Mouse (Mus musculus) heart, embryonic 16.5 days (tissue): ENCODE results near the gene Usp19. TPM values are rescaled to one million over a fixed set of nuclear protein-coding genes. Genes with fewer than 3 reads are reported as not detected.

ENCODE experiments used
- ATAC-seq: fragments of 200-750 bp; cut with Nextera tagmentation; replicated peaks from 2 replicates; pipeline ENCODE4 v1.8.0; 2017; ENCODE audit warnings: moderate number of reproducible peaks; ENCODE audit not compliant: insufficient read depth, low FRiP score; ENCODE audit errors: extremely low read depth
- H3K27ac ChIP-seq: fragments of 300-500 bp; sonication (generic); 2 replicates; pipeline ENCODE4 v1.5.1; 2014; ENCODE audit warnings: mild to moderate bottlenecking, low read length, control low read depth, moderate library complexity
- H3K27me3 ChIP-seq: fragments of 300-500 bp; sonication (generic); 2 replicates; pipeline ENCODE4 v1.6.1; 2014; ENCODE audit warnings: low read length, mixed read lengths; ENCODE audit not compliant: control insufficient read depth, insufficient read depth
- H3K36me3 ChIP-seq: fragments of 300-500 bp; sonication (generic); 2 replicates; pipeline ENCODE4 v1.6.1; 2014; ENCODE audit not compliant: control insufficient read depth, insufficient read depth
- H3K4me1 ChIP-seq: fragments of 300-500 bp; sonication (generic); 2 replicates; pipeline ENCODE4 v1.6.1; 2014; ENCODE audit warnings: low read length, mixed read lengths; ENCODE audit not compliant: control insufficient read depth, insufficient read depth
- H3K4me2 ChIP-seq: fragments of 300-500 bp; sonication (generic); 2 replicates; pipeline ENCODE4 v1.6.1; 2014; ENCODE audit warnings: low read depth, mild to moderate bottlenecking, control low read depth, low read length
- H3K4me3 ChIP-seq: fragments of 300-500 bp; sonication (generic); 2 replicates; pipeline ENCODE4 v1.5.1; 2014; ENCODE audit warnings: mild to moderate bottlenecking, control low read depth, low read length
- H3K9ac ChIP-seq: fragments of 300-500 bp; sonication (generic); 2 replicates; pipeline ENCODE4 v1.6.1; 2014; ENCODE audit warnings: low read length, control low read depth
- H3K9me3 ChIP-seq: fragments of 300-500 bp; sonication (generic); replicated peaks from 2 replicates; pipeline ENCODE4 v1.6.1; 2016; ENCODE audit warnings: low read length; ENCODE audit not compliant: control insufficient read depth
- WGBS: fragments of 180-500 bp; shearing (Covaris S2); extraction: QIAGEN DNeasy Blood & Tissue Kit; methylation state at CpG from one replicate; pipeline ENCODE4 v1.1.7; 2014; 5-methylcytosine and 5-hydroxymethylcytosine counted together
- polyA plus RNA-seq: library from polyadenylated mRNA; unstranded; fragments of >200 nt; fragmentation: Nextera tagmentation; extraction: Ambion mirVana; gene quantifications from 2 replicates; pipeline ENCODE4 v1.2.1, GENCODE M21; 2015

Usp19 gene
- polyA plus RNA-seq, 1 experiment from 2014 or later = 60.1 TPM

- H3K9me3 ChIP-seq = no peaks in the 10 kb centered on the region
- H3K9ac ChIP-seq = no peak overlapping the region
- WGBS = 97% methylated on average over 20 of the region's 20 CpGs
- no peak overlapping the region for H3K4me2 ChIP-seq
- no peaks in the 10 kb centered on the region for H3K27me3 ChIP-seq
- peaks cover 63% of the 10 kb centered on the region for H3K36me3 ChIP-seq
- no peak overlapping the region for H3K27ac ChIP-seq
- H3K4me1 ChIP-seq = peaks cover 17% of the 10 kb centered on the region
- H3K4me3 ChIP-seq = no peak overlapping the region
- ATAC-seq = no peak
Measured at GRCm38 (mm10) chr9:108489215-108489614, 1.2 kb upstream of the Usp19 start.

GRCm38 (mm10) chr9:108489702-108490558 lies 472 bp upstream of the Usp19 start:
- no peak; the same call in 1 of the 2 replicates for ATAC-seq
- Histone ChIP-seq H3K9ac (peak overlapping the region; percentile 92), H3K9me3 (no peaks in the 10 kb centered on the region), H3K4me2 (peak overlapping the region; percentile 95), H3K4me1 (peaks cover 17% of the 10 kb centered on the region), H3K27me3 (no peaks in the 10 kb centered on the region), H3K4me3 (peak overlapping the region; percentile 80), H3K27ac (peak overlapping the region; percentile 97), H3K36me3 (peaks cover 66% of the 10 kb centered on the region)
- 66% methylated on average over 26 of the region's 26 CpGs for WGBS

- H3K36me3 ChIP-seq = peaks cover 65% of the 10 kb centered on the region
- H3K4me1 ChIP-seq = peaks cover 17% of the 10 kb centered on the region
- H3K27ac ChIP-seq = peak overlapping the region; percentile 97
- WGBS = 3% methylated on average over 12 of the region's 12 CpGs
- no peaks in the 10 kb centered on the region for H3K27me3 ChIP-seq
- peak overlapping the region; percentile 80 for H3K4me3 ChIP-seq
- peak overlapping the region; percentile 95 for H3K4me2 ChIP-seq
- H3K9ac ChIP-seq = peak overlapping the region; percentile 92
- no peaks in the 10 kb centered on the region for H3K9me3 ChIP-seq
- ATAC-seq = 0 out of 2 replicates have a peak, but pooled peaks have one; percentile 5
Measured at GRCm38 (mm10) chr9:108491286-108491580, 831 bp downstream of the Usp19 start.

GRCm38 (mm10) chr9:108492043-108492750 lies 1.8 kb downstream of the Usp19 start:
- H3K4me2 ChIP-seq = peak overlapping the region; percentile 95
- WGBS = 67% methylated on average over 16 of the region's 16 CpGs

GRCm38 (mm10) chr9:108493246-108493645 lies 2.8 kb downstream of the Usp19 start:
- ATAC-seq = no peak
- Histone ChIP-seq H3K9ac (no peak overlapping the region), H3K4me2 (no peak overlapping the region), H3K27ac (no peak overlapping the region), H3K4me3 (no peak overlapping the region), H3K9me3 (no peaks in the 10 kb centered on the region), H3K36me3 (peaks cover 67% of the 10 kb centered on the region), H3K27me3 (no peaks in the 10 kb centered on the region), H3K4me1 (peaks cover 17% of the 10 kb centered on the region)
- 93% methylated on average over 8 of the region's 8 CpGs for WGBS

More at GRCm38 (mm10) chr9:108492043-108492750, 1.8 kb downstream of the Usp19 start:
- no peaks in the 10 kb centered on the region for H3K27me3 ChIP-seq
- peak overlapping the region; percentile 92 for H3K9ac ChIP-seq
- no peaks in the 10 kb centered on the region for H3K9me3 ChIP-seq
- ATAC-seq = no peak
- H3K4me1 ChIP-seq = peaks cover 17% of the 10 kb centered on the region
- H3K27ac ChIP-seq = peak overlapping the region; percentile 19
- H3K4me3 ChIP-seq = peak overlapping the region; percentile 80
- H3K36me3 ChIP-seq = peaks cover 64% of the 10 kb centered on the region

GRCm38 (mm10) chr9:108494146-108494825 lies 3.9 kb downstream of the Usp19 start:
- Histone ChIP-seq H3K4me2 (no peak overlapping the region), H3K9ac (no peak overlapping the region), H3K9me3 (no peaks in the 10 kb centered on the region), H3K27me3 (no peaks in the 10 kb centered on the region), H3K4me3 (no peak overlapping the region), H3K4me1 (peaks cover 17% of the 10 kb centered on the region), H3K36me3 (peaks cover 70% of the 10 kb centered on the region), H3K27ac (no peak overlapping the region)
- ATAC-seq = no peak
- 94% methylated on average over 19 of the region's 19 CpGs for WGBS

- 81% methylated on average over 10 of the region's 10 CpGs for WGBS
- Histone ChIP-seq H3K36me3 (peaks cover 71% of the 10 kb centered on the region), H3K9ac (no peak overlapping the region), H3K4me3 (no peak overlapping the region), H3K9me3 (no peaks in the 10 kb centered on the region), H3K4me1 (peaks cover 16% of the 10 kb centered on the region), H3K27ac (no peak overlapping the region), H3K4me2 (no peak overlapping the region), H3K27me3 (no peaks in the 10 kb centered on the region)
- ATAC-seq = no peak
Measured at GRCm38 (mm10) chr9:108494905-108495304, 4.5 kb downstream of the Usp19 start.

GRCm38 (mm10) chr9:108499231-108499630 lies 8.8 kb downstream of the Usp19 start:
- no peak overlapping the region for H3K27ac ChIP-seq
- no peak overlapping the region for H3K4me3 ChIP-seq
- H3K4me2 ChIP-seq = no peak overlapping the region
- no peaks in the 10 kb centered on the region for H3K9me3 ChIP-seq
- peaks cover 81% of the 10 kb centered on the region for H3K36me3 ChIP-seq
- H3K27me3 ChIP-seq = no peaks in the 10 kb centered on the region
- H3K9ac ChIP-seq = no peak overlapping the region
- H3K4me1 ChIP-seq = no peaks in the 10 kb centered on the region
- ATAC-seq = no peak
- WGBS = 92% methylated on average over 7 of the region's 7 CpGs
